Mouse (Mus musculus) layer of hippocampus, adult 2 months (tissue): ENCODE results near the gene Prm3. TPM values are rescaled to one million over a fixed set of nuclear protein-coding genes. Genes with fewer than 3 reads are reported as not detected.
A peak's percentile ranks its signal among the peaks of the same experiment; 100 is the strongest.

ENCODE experiments used
- DNase-seq, 2 experiments: peaks; one replicate each; pipeline ENCODE4 v3.0.0; 2022; ENCODE audit warnings: low spot score in 2 of 2
- H3K27ac ChIP-seq: fragments of 200-600 bp; 2 replicates; pipeline ENCODE4 v1.8.1; 2022
- H3K4me3 ChIP-seq: fragments of 200-600 bp; 2 replicates; pipeline ENCODE4 v1.8.1; 2022; ENCODE audit warnings: mild to moderate bottlenecking
- CTCF ChIP-seq: fragments of 200-600 bp; conservative IDR thresholded peaks from 2 replicates; pipeline ENCODE4 v1.8.1; 2022; ENCODE audit warnings: antibody characterized with exemption, mild to moderate bottlenecking, moderate library complexity
- total RNA-seq, 2 experiments: library from RNA; stranded (reverse); gene quantifications; 2 replicates each; pipeline ENCODE4 v1.2.3; 2021

Prm3 gene
- total RNA-seq, 2 experiments from 2014 or later, result not detected

DNA sequence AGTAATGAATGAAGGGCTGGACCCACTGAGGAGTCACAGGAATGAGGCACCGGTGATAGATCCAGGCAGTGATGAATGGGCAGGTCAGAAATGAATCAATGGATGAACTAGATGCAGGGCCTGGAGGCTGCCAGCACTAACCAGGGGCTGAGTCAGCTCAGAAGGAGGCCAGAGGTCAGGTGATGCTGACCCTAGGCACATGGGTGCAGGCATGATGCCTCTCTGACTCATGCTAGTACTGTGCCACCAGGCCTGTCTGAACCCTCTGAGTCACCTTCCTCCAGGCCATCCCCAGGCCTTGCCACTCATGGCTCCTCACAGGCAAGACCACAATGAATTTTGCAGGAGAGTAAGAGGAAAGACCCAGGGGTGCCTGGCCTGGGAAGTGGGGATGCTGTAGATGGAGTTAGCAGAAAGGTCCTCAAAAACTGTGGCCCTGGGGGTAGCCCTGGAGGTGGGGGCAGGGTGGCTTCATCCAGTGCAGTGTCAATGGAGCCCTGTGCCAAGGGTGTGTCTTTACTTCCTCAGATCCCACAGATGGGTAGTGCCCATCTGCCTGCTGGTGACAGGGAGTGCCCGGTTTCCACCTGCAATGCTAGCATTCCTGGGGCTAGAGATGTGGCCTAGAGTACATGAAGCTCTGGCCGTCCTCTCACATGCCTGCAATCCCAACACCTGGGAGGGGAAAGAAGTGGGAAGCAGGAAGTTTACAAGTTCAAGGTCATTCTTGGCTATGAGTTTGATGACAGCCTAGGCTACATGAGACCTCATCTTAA, 36.0 kb downstream of the Prm3 start:
- no peak for TF ChIP-seq CTCF
- no peak for DNase-seq
- H3K27ac ChIP-seq, result no peak overlapping the region
- no peak overlapping the region for H3K4me3 ChIP-seq

DNA sequence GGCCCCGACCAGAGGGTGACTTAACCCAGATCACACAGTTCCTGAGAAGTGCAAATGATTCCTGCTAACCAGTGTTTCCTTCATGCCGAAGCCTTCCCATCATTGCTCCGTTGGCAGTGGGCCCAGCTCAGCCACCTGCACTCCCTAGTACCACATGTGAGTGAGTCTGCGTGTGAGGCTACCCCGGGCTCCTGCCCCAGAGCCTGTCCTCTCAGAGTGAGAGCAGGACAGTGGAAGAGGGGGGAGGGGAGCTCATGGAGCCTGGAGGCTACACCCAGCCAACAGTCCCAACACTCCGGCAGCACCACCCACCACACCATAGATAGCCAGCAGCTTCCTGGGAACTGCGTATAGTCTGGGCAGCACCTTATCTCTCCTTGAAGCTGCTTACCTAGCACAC, 40.9 kb downstream of the Prm3 start:
- Histone ChIP-seq H3K27ac (no peak overlapping the region), H3K4me3 (no peak overlapping the region)
- TF ChIP-seq CTCF, result no peak
- DNase-seq, result peak; percentile 28 to 52

DNA sequence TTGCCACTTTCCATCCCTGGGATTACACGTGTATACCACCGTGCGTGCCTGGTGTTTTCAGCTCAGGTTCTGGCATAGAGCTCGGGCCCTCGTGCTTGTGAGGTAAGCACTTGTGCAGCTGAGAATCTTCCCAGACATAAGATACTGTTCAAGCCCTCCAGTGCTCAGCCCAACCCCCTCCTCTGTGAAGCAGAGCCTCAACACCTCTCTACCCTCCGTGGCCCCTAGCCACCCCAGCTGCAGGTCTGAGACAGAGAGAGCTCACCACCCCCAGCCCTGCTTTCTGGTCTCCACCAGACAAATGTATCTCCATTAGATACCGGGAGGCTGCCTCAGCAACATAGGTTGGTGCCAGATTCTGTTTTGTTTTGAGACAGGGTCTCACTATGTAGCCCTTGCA, 41.5 kb downstream of the Prm3 start:
- no peak for DNase-seq
- Histone ChIP-seq H3K4me3 (no peak overlapping the region), H3K27ac (no peak overlapping the region)
- TF ChIP-seq CTCF, result no peak

DNA sequence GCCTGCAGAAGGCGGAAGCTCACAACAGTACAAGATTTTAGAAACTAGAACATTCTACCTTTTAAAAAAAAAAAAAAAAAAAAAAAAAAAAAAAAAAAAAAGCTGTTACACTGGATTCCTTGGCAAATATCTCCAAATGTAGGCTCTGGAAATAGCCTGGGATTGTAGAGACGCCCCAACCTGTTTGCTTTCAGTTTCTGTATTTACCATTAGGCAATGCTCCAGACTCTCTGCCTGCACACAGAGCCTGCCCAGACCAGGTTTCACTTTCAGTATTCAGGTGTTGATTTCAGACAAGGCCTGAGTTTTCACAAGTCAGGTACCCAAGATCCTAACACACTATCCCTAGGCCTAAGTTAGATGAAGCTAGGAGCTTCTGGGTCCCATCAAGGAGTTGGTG, 49.6 kb downstream of the Prm3 start:
- TF ChIP-seq CTCF, result no peak
- DNase-seq, result no peak
- no peak overlapping the region for H3K4me3 ChIP-seq
- peak overlapping the region; percentile 57; the same call in 1 of the 2 replicates for H3K27ac ChIP-seq

Other genes starting within 250 kb of the Prm3 start
- 10 to 100 TPM; 61.8 to 63.1 TPM for gene Dexi, start 247.9 kb downstream of the Prm3 start, total RNA-seq
- gene Clec16a, start 245.6 kb downstream of the Prm3 start, total RNA-seq, result 100 to 1,000 TPM in 1 of 2 experiments, 10 to 100 TPM in 1; 98.8 to 105 TPM
- gene Socs1, start 5.4 kb downstream of the Prm3 start, total RNA-seq, result under 1 TPM; 0.59 to 0.97 TPM
- not detected for gene Tnp2, start 2.3 kb downstream of the Prm3 start, total RNA-seq
- not detected for gene Prm2, start 5.2 kb upstream of the Prm3 start, total RNA-seq
- not detected for gene Prm1, start 14.9 kb upstream of the Prm3 start, total RNA-seq
- gene Gm11172, start 22.0 kb upstream of the Prm3 start, total RNA-seq, result not detected
- under 1 TPM; 0.15 to 0.22 TPM for gene Rmi2, start 44.1 kb upstream of the Prm3 start, total RNA-seq